Mouse (Mus musculus): ENCODE measurements around the gene Creb3l4. TPM values are rescaled to one million over a fixed set of nuclear protein-coding genes. Genes with fewer than 3 reads are reported as not detected.

Creb3l4 gene
- total RNA-seq, 2 experiments from 2014 or later: 0.40 TPM; not detected in 1

- DNase-seq (ENCODE audit: low spot score in 2 of 2): no peak
Observed at GRCm38 (mm10) chr3:90241251-90241650, 2.1 kb downstream of the Creb3l4 start.

- peak; percentile 94 to 97 for DNase-seq (ENCODE audit: low spot score in 2 of 2)
Observed at GRCm38 (mm10) chr3:90231507-90232333, 11.6 kb downstream of the Creb3l4 start, which contains the start of gene Jtb. TSS of gene Jtb (plus strand) at chr3:90231597.

DNA sequence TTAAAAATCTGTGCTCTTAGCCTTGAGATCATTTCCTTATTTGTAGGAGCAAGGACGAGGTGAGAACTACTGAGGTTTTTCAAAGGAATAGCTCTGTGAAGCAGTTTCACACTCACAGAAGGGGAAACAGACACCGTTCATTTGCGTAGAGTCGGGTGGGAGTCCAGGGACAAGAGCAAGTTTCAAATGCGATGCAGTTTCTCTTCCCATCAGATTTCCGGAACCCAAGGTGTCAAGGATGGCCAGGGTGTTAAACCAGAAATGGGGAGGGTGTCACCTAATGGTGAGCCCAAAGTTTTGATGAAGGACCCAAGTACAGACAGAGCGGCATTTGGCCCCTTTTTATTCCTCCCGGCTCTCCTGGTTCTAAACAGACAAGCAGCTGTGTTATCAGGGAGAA, 12.2 kb downstream of the Creb3l4 start:
- DNase-seq (ENCODE audit: low spot score in 2 of 2): no peak

DNA sequence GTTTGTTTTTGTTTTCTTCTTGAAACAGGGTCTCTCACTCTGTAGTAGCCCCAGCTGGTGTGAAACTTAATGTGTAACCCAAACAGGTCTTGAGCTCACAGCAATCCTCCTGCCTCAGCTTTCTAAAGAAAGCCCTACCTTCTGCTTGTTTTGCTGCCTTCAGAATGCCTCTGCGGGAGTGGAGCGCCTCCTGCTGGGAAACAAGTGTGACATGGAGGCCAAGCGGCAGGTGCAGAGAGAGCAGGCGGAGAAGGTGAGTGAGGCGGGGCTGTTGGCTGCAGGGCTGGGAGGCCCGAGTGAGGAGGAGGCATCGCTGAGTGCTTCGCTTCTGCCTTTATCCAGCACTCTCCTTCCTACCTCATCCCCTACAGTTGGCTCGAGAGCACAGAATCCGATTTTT, 19.0 kb downstream of the Creb3l4 start:
- no peak for DNase-seq (ENCODE audit: low spot score in 2 of 2)

DNA sequence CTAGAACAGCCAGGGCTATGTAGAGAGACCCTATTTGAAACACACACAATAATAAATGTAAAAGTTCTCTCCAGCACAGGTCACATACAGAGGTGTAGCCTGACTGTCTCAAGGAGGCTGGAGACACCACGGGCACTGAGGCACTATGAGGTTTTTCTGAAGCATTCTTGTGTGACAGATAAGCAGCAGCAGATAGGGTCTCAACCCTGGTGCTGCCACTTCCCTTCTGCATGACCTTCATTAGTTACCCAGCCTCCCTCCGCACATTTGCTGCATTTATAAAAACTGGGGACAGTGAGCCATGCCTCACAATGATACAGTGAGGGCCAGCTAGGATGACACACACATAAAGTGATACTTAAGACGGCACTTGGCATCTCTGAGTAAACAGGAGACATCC, 20.4 kb downstream of the Creb3l4 start:
- DNase-seq (ENCODE audit: low spot score in 2 of 2): no peak

GRCm38 (mm10) chr3:90222455-90222854, 20.9 kb downstream of the Creb3l4 start:
- DNase-seq (ENCODE audit: low spot score in 2 of 2): no peak

- DNase-seq (ENCODE audit: low spot score in 2 of 2): no peak
Observed at GRCm38 (mm10) chr3:90221123-90221522, 22.2 kb downstream of the Creb3l4 start.

- peak; percentile 16 to 38 for DNase-seq (ENCODE audit: low spot score in 2 of 2)
Observed at GRCm38 (mm10) chr3:90220531-90220951, 22.8 kb downstream of the Creb3l4 start.

- peak; percentile 28 to 57 for DNase-seq (ENCODE audit: low spot score in 2 of 2)
Observed at GRCm38 (mm10) chr3:90220088-90220487, 23.2 kb downstream of the Creb3l4 start.

- DNase-seq (ENCODE audit: low spot score in 2 of 2): no peak
Observed at GRCm38 (mm10) chr3:90215825-90216380, 27.4 kb downstream of the Creb3l4 start.

- DNase-seq (ENCODE audit: low spot score in 2 of 2): no peak
Observed at GRCm38 (mm10) chr3:90213956-90214684, 29.2 kb downstream of the Creb3l4 start.

DNA sequence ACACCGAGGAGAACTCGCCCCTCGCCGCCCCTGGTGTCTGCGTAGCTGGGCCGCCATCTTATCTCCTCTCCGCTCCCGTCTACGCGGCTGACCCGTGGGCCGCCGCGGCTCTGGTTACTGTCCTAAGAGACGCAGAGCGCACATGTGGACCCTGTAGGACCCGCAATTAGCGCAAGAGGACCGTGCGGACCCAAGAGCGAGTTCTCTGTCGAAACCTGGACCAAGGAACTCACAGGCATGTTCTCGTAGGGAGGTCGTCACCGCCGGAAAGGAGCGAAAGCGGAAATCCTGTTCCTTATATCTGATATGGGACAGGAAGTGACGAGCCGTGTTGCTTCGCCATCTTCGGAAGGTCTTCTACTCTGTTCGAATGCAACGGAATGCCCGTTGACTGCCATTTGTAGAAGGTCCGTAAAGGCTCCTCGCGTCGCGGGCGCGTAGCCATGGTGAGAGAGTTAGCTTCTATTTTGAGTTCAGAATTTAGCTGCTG, 29.9 kb downstream of the Creb3l4 start, which contains the start of the genes Rps27 and Rab13:
TSS of gene Rps27 (minus strand) at position 275 of the 490 bp plus-strand sequence.
TSS of gene Rab13 (plus strand) at position 319 of the 490 bp plus-strand sequence.
- DNase-seq (ENCODE audit: low spot score in 2 of 2): peak; percentile 87 to 90

DNA sequence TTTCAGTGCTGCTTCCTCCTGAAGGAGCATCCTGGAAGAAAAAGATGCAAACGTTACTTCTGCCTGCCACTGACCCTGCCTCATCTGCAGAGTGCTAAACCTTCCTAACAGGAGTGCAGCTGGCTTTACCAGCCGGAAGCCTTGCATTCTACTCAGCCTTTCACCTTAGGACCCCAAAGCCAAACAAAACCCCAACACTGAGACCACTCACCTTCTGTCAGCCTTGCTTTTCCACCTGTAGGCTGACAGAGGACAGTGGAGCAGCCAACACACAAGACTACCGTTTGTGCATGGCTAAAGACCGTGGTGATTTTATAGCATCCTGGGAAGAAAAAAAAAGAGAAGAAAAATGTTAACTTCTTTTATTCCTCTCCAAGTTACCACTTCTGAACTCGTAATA, 30.6 kb downstream of the Creb3l4 start:
- DNase-seq (ENCODE audit: low spot score in 2 of 2): no peak

GRCm38 (mm10) chr3:90211475-90212398, 31.6 kb downstream of the Creb3l4 start:
- DNase-seq (ENCODE audit: low spot score in 2 of 2): no peak

GRCm38 (mm10) chr3:90209908-90210566, 33.3 kb downstream of the Creb3l4 start:
- no peak for DNase-seq (ENCODE audit: low spot score in 2 of 2)

GRCm38 (mm10) chr3:90208662-90209061, 34.6 kb downstream of the Creb3l4 start:
- no peak for DNase-seq (ENCODE audit: low spot score in 2 of 2)

DNA sequence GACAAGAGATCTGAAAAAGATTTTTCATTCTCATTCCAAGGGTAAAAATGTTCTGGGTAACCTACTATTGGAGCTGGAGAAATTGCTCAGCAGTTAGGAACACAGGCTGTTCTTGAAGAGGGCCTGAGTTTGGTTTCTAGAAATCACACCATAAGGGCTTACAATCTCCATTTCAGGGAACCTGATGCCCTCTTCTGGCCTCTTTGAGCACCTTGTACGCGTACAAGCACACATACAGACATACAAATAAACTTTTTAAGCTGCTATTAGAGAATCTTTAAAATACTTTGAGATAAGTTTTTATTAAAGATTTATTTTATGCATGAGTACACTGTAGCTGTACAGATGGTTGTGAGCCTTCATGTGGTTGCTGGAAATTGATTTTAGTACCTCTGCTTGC, 38.7 kb downstream of the Creb3l4 start:
- no peak for DNase-seq (ENCODE audit: low spot score in 2 of 2)

DNA sequence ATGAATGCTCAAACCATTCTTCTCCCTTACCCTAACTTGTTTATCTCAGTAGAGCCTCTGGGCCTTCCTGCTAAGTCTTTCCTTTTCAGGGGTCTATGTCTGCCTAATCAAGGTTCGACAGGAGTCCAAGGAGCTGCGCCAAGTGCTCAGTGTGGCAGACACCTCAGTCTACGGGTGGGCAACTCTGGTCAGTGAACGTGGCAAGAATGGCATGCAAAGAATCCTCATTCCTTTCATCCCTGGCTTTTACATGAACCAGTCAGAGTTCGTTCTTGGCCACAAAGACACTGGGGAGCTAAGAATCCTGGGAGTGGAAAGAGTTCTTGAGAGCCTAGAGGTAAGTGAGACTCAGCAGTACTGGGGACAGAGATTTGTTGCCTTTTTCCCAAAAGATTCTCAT, 39.7 kb downstream of the Creb3l4 start:
- DNase-seq (ENCODE audit: low spot score in 2 of 2): no peak

GRCm38 (mm10) chr3:90202884-90203283, 40.4 kb downstream of the Creb3l4 start:
- no peak for DNase-seq (ENCODE audit: low spot score in 2 of 2)

- DNase-seq (ENCODE audit: low spot score in 2 of 2): no peak
Observed at GRCm38 (mm10) chr3:90197548-90197947, 45.8 kb downstream of the Creb3l4 start.
